Mouse (Mus musculus): ENCODE measurements around the gene Nup85. TPM values are rescaled to one million over a fixed set of nuclear protein-coding genes. Genes with fewer than 3 reads are reported as not detected.

The Nup85 gene
- polyA plus RNA-seq, 1 experiment: 99.9 TPM

DNA sequence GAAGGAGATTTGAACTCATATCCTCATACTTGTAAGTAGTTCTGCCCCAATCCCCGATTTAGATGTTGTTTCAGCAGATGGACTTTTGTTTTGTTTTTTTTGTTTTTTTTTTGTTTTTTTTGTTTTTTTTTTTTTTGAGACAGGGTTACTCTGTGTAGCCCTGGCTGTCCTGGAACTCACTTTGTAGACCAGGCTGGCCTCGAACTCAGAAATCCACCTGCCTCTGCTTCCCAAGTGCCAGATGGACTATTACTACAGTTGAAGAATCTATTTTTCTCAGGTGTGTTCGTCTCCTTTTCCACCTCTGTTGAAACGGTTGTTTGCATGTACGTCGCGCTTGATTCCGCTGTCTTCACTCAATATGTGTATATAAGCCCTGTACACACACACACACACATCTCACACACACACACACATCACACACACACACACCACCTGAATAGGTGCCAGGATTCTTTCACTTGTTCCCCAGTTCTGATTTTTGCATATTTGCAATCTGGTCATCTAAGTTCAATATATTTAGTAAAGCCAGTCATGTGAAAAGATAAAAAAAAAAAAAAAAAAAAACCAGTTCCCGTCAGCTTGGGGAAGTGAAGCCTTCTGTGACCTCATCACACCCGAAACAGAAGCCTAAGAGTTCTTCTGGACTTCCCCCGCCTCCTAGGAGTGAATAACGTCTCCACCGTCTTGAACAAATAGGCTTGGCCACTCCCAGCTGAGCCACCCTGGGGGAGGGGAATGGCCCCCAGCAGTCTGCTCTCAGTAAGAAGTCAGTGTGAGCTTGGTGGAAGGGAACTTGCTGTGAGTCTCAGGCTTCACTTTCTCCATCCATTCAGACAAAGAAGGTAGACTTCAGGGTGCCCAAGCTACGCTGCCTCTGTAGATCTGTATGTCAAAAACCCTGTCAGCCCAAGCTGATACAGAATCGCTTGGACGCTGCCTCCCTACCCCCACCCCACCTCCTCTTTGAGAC is 66.6 kb downstream of the Nup85 start:
- H3K4me3 ChIP-seq (ENCODE audit: low read depth, low read length): peak overlapping the region; percentile 42
- no peaks in the 10 kb centered on the region for H3K9me3 ChIP-seq (replicated peaks; ENCODE audit: control insufficient read depth, insufficient read depth, low read length, poor library complexity, severe bottlenecking)
- H3K36me3 ChIP-seq (ENCODE audit: control insufficient read depth, insufficient read depth, low read length, poor library complexity, severe bottlenecking): no peaks in the 10 kb centered on the region
- TF ChIP-seq EP300 (IDR thresholded peaks at IDR 0.05; ENCODE audit: insufficient read depth, low read depth, low read length) (peak; percentile 78), CTCF (IDR thresholded peaks at IDR 0.05; ENCODE audit: low read depth, low read length) (no peak), POLR2A (IDR thresholded peaks at IDR 0.05; ENCODE audit: insufficient read depth, low read length) (peak; percentile 32)
- peak overlapping the region; percentile 62 for H3K9ac ChIP-seq (ENCODE audit: low read depth, poor library complexity, severe bottlenecking)
- H3K27me3 ChIP-seq (ENCODE audit: control insufficient read depth, insufficient read depth, low read length, poor library complexity, severe bottlenecking): no peaks in the 10 kb centered on the region
- H3K27ac ChIP-seq (ENCODE audit: insufficient read depth, low read length): peak overlapping the region; percentile 96
- H3K4me1 ChIP-seq (ENCODE audit: control insufficient read depth, insufficient read depth, low read length): peaks cover 2% of the 10 kb centered on the region

DNA sequence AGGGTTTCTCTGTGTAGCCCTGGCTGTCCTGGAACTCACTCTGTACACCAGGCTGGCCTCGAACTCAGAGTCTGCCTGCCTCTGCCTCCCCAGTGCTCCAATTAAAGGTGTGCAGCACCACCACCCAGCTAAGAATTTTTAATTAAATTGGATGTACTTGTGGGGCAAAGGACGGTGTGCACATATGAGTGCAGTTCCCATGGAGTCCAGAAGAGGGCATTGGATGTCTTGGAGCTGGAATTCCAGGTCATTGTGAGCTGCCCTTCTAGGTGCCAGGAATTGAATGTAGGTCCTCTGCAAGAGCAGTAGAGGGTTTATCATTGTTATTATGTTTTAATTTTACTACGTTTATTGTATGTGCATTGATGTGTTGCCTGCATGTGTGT is 67.3 kb downstream of the Nup85 start:
- TF ChIP-seq EP300 (IDR thresholded peaks at IDR 0.05; ENCODE audit: insufficient read depth, low read depth, low read length): no peak
- TF ChIP-seq CTCF (IDR thresholded peaks at IDR 0.05; ENCODE audit: low read depth, low read length): peak; percentile 51
- Histone ChIP-seq H3K9ac (ENCODE audit: low read depth, poor library complexity, severe bottlenecking) (peak overlapping the region; percentile 62), H3K9me3 (replicated peaks; ENCODE audit: control insufficient read depth, insufficient read depth, low read length, poor library complexity, severe bottlenecking) (no peaks in the 10 kb centered on the region), H3K27me3 (ENCODE audit: control insufficient read depth, insufficient read depth, low read length, poor library complexity, severe bottlenecking) (no peaks in the 10 kb centered on the region), H3K27ac (ENCODE audit: insufficient read depth, low read length) (peak overlapping the region; percentile 95), H3K36me3 (ENCODE audit: control insufficient read depth, insufficient read depth, low read length, poor library complexity, severe bottlenecking) (no peaks in the 10 kb centered on the region), H3K4me3 (ENCODE audit: low read depth, low read length) (peak overlapping the region; percentile 42; the same call in 1 of the 2 replicates), H3K4me1 (ENCODE audit: control insufficient read depth, insufficient read depth, low read length) (peaks cover 2% of the 10 kb centered on the region)

DNA sequence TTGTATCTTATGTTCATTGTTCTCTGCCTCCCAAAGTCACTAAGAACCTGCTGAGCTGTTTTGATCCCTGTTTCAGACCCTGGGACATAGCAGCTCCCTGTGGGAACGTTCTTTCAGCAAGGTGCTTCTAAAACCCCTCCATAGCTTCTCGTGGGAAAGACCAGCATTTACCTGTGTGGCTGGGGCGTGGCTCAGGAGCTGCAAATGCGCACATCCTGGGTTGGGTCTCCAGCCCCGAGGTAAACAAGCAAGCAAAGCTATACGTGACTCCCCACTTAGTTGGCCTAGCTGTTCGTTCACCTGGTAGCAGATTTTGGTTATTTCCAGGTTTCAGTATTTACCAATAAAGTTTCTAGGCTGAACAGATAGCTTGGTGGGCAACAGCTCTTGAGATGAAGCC is 68.0 kb downstream of the Nup85 start:
- Histone ChIP-seq H3K36me3 (ENCODE audit: control insufficient read depth, insufficient read depth, low read length, poor library complexity, severe bottlenecking) (no peaks in the 10 kb centered on the region), H3K4me3 (ENCODE audit: low read depth, low read length) (no peak overlapping the region), H3K27me3 (ENCODE audit: control insufficient read depth, insufficient read depth, low read length, poor library complexity, severe bottlenecking) (no peaks in the 10 kb centered on the region), H3K9me3 (replicated peaks; ENCODE audit: control insufficient read depth, insufficient read depth, low read length, poor library complexity, severe bottlenecking) (no peaks in the 10 kb centered on the region), H3K9ac (ENCODE audit: low read depth, poor library complexity, severe bottlenecking) (no peak overlapping the region), H3K27ac (ENCODE audit: insufficient read depth, low read length) (peak overlapping the region; percentile 60), H3K4me1 (ENCODE audit: control insufficient read depth, insufficient read depth, low read length) (peaks cover 2% of the 10 kb centered on the region)
- TF ChIP-seq EP300 (IDR thresholded peaks at IDR 0.05; ENCODE audit: insufficient read depth, low read depth, low read length): 0 out of 2 replicates have a peak, but pooled peaks have one; percentile 50
- no peak for TF ChIP-seq POLR2A (IDR thresholded peaks at IDR 0.05; ENCODE audit: insufficient read depth, low read length)
- no peak for TF ChIP-seq CTCF (IDR thresholded peaks at IDR 0.05; ENCODE audit: low read depth, low read length)

DNA sequence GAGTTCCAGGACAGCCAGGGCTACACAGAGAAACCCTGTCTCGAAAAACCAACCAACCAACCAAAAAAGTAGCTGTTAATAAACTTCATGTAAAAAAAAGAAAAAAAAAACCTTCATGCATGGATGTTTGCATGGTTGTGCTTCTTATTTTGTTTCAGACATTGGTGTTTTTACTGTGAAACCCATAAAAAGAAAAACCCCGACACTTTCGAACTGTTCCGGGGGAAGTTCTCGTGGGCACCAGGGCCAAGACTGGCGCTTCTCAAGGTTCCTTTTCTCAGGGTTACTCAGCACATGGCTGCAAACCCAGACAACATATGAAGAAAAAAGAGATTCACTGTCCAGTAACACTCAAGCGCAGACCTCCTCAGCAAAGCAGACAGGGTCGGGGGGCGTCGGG is 68.6 kb downstream of the Nup85 start:
- Histone ChIP-seq H3K27me3 (ENCODE audit: control insufficient read depth, insufficient read depth, low read length, poor library complexity, severe bottlenecking) (no peaks in the 10 kb centered on the region), H3K4me3 (ENCODE audit: low read depth, low read length) (no peak overlapping the region), H3K9ac (ENCODE audit: low read depth, poor library complexity, severe bottlenecking) (0 out of 2 replicates have a peak overlapping the region, but pooled peaks have one; percentile 25), H3K27ac (ENCODE audit: insufficient read depth, low read length) (0 out of 2 replicates have a peak overlapping the region, but pooled peaks have one; percentile 60), H3K36me3 (ENCODE audit: control insufficient read depth, insufficient read depth, low read length, poor library complexity, severe bottlenecking) (no peaks in the 10 kb centered on the region), H3K4me1 (ENCODE audit: control insufficient read depth, insufficient read depth, low read length) (peaks cover 2% of the 10 kb centered on the region), H3K9me3 (replicated peaks; ENCODE audit: control insufficient read depth, insufficient read depth, low read length, poor library complexity, severe bottlenecking) (no peaks in the 10 kb centered on the region)
- no peak for TF ChIP-seq EP300 (IDR thresholded peaks at IDR 0.05; ENCODE audit: insufficient read depth, low read depth, low read length)
- no peak for TF ChIP-seq POLR2A (IDR thresholded peaks at IDR 0.05; ENCODE audit: insufficient read depth, low read length)
- no peak for TF ChIP-seq CTCF (IDR thresholded peaks at IDR 0.05; ENCODE audit: low read depth, low read length)

Other genes with a start within 250 kb of the Nup85 start
- 0.24 and 0.33 TPM in 2 replicates for gene Ush1g, start 242.4 kb upstream of the Nup85 start, polyA plus RNA-seq (2011; ENCODE audit: insufficient read depth, insufficient read length, low read depth, missing spikeins)
- not detected in 2 replicates for gene Otop3, start 229.7 kb upstream of the Nup85 start, polyA plus RNA-seq (2011; ENCODE audit: insufficient read depth, insufficient read length, low read depth, missing spikeins)
- gene Hid1, start 196.7 kb upstream of the Nup85 start, polyA plus RNA-seq (2011; ENCODE audit: insufficient read depth, insufficient read length, low read depth, missing spikeins): 2.5 and 3.2 TPM in 2 replicates
- 12.3 and 14.1 TPM in 2 replicates for gene Cdr2l, start 182.5 kb upstream of the Nup85 start, polyA plus RNA-seq (2011; ENCODE audit: insufficient read depth, insufficient read length, low read depth, missing spikeins)
- gene Mrpl58, start 160.7 kb upstream of the Nup85 start, polyA plus RNA-seq (2011; ENCODE audit: insufficient read depth, insufficient read length, low read depth, missing spikeins): 50.9 and 60.6 TPM in 2 replicates
- gene Atp5h, start 144.5 kb upstream of the Nup85 start, polyA plus RNA-seq (2011; ENCODE audit: insufficient read depth, insufficient read length, low read depth, missing spikeins): 340 and 358 TPM in 2 replicates
- 22.9 and 26.4 TPM in 2 replicates for gene Kctd2, start 144.3 kb upstream of the Nup85 start, polyA plus RNA-seq (2011; ENCODE audit: insufficient read depth, insufficient read length, low read depth, missing spikeins)
- not detected in 2 replicates for gene Trim80, start 123.9 kb upstream of the Nup85 start, polyA plus RNA-seq (2011; ENCODE audit: insufficient read depth, insufficient read length, low read depth, missing spikeins)
- gene Slc16a5, start 102.0 kb upstream of the Nup85 start, polyA plus RNA-seq (2011; ENCODE audit: insufficient read depth, insufficient read length, low read depth, missing spikeins): not detected in 2 replicates
- 3.0 and 3.6 TPM in 2 replicates for gene Armc7, start 88.8 kb upstream of the Nup85 start, polyA plus RNA-seq (2011; ENCODE audit: insufficient read depth, insufficient read length, low read depth, missing spikeins)
- gene Nt5c, start 72.6 kb upstream of the Nup85 start, polyA plus RNA-seq (2011; ENCODE audit: insufficient read depth, insufficient read length, low read depth, missing spikeins): 42.7 and 43.2 TPM in 2 replicates
- 163 and 173 TPM in 2 replicates for gene Jpt1, start 50.0 kb upstream of the Nup85 start, polyA plus RNA-seq (2011; ENCODE audit: insufficient read depth, insufficient read length, low read depth, missing spikeins)
- gene Sumo2, start 28.2 kb upstream of the Nup85 start, polyA plus RNA-seq (2011; ENCODE audit: insufficient read depth, insufficient read length, low read depth, missing spikeins): 1,012 and 1,017 TPM in 2 replicates
- 29.3 and 35.5 TPM in 2 replicates for gene Mrps7, start 39.5 kb downstream of the Nup85 start, polyA plus RNA-seq (2011; ENCODE audit: insufficient read depth, insufficient read length, low read depth, missing spikeins)
- 69.3 and 79.4 TPM in 2 replicates for gene Gga3, start 39.6 kb downstream of the Nup85 start, polyA plus RNA-seq (2011; ENCODE audit: insufficient read depth, insufficient read length, low read depth, missing spikeins)
- 50.4 and 55.0 TPM in 2 replicates for gene Mif4gd, start 48.5 kb downstream of the Nup85 start, polyA plus RNA-seq (2011; ENCODE audit: insufficient read depth, insufficient read length, low read depth, missing spikeins)
- gene Slc25a19, start 63.9 kb downstream of the Nup85 start, polyA plus RNA-seq (2011; ENCODE audit: insufficient read depth, insufficient read length, low read depth, missing spikeins): 34.7 and 35.8 TPM in 2 replicates
- gene Grb2, start 144.2 kb downstream of the Nup85 start, polyA plus RNA-seq (2011; ENCODE audit: insufficient read depth, insufficient read length, low read depth, missing spikeins): 75.0 and 75.9 TPM in 2 replicates
- 29.2 and 32.6 TPM in 2 replicates for gene Tmem94, start 201.0 kb downstream of the Nup85 start, polyA plus RNA-seq (2011; ENCODE audit: insufficient read depth, insufficient read length, low read depth, missing spikeins)
- 10.5 and 12.1 TPM in 2 replicates for gene Caskin2, start 249.2 kb downstream of the Nup85 start, polyA plus RNA-seq (2011; ENCODE audit: insufficient read depth, insufficient read length, low read depth, missing spikeins)